Mouse (Mus musculus): ENCODE data around the gene Kcne3. TPM values are rescaled to one million over a fixed set of nuclear protein-coding genes. Genes with fewer than 3 reads are reported as not detected.

Gene Kcne3
- polyA plus RNA-seq, 1 experiment from 2014 or later: 73.1 TPM

DNA sequence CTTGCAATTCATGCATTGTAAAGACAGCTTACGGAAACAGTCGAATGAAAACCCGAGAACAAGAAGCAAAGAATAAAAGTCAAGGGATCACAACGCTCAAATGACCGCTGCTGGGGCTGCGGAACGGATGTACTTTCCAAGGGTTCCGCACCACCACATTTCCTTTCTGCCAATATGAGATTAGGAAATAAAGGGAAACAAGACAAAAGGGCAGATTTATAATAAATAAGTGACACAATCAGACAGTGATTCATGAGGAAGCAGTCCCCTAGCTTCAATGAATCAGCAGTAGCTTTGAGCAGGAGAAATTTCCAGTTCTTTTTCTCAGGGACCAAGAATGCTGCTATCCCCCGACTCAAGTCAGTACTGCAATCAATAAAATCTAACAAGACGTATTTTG is 39.7 kb downstream of the Kcne3 start:
- Histone ChIP-seq H3K9me3 (ENCODE audit: control insufficient read depth, low read length) (no peaks in the 10 kb centered on the region), H3K27ac (ENCODE audit: low read depth) (no peak overlapping the region), H3K27me3 (replicated peaks; ENCODE audit: control insufficient read depth, insufficient read depth, low read length) (no peaks in the 10 kb centered on the region), H3K36me3 (ENCODE audit: control insufficient read depth, insufficient read depth, low read length) (no peaks in the 10 kb centered on the region), H3K4me3 (ENCODE audit: low read depth, low read length) (no peak overlapping the region), H3K4me2 (ENCODE audit: low read length) (no peak overlapping the region), H3K9ac (ENCODE audit: low read length) (no peak overlapping the region), H3K4me1 (replicated peaks; ENCODE audit: control insufficient read depth, insufficient read depth, low read length) (no peaks in the 10 kb centered on the region; the same call in 1 of the 2 replicates)
- DNase-seq (ENCODE audit: low spot score): no peak
- ATAC-seq (replicated peaks; ENCODE audit: low FRiP score, low TSS enrichment, low read depth): no peak
- WGBS: 67% methylated on average over 10 of the region's 10 CpGs

DNA sequence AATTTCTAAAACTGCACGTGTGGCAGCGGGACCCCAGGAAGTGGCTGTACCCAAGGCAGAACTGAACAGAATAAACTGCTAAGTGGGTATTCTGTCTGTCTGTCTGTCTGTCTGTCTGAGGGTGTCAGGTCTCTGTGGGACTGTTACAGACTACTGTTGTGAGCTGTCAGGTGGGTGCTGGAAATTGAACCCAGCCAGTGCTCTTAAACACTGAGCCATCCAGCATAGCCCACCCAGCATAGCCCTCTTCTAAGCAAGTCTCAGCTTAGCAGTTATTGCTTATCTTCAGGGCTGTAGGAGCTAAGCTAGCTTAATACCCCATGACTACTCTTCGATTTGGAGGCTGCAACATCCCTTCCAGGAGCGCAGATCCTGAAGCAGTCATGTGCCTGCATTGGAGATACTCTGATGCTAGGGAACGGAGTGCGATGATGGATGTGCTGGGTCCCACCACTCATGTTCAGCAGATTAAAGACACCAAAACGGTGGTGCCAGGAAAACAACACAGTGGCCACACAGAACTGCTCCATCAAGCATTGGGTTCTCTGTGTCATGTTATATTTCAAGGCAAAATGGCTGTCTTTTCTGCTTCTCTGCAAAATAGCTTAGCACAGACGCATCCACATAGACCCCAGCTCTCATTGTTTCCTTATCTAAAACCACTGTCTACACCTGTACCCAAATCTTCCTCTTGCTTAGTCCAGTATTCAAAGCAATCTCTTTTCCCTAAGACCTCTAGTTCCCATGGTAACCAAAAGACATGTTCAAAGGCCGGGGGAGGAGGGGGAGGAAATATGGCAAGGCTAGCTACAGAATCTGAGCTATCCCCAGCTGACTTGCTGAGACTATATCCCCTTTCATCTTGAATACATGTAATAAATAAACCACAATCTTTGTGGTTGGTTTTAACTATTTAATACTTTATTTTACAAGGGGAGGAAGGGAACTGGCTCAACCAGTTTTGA is 40.6 kb downstream of the Kcne3 start:
- H3K27me3 ChIP-seq (replicated peaks; ENCODE audit: control insufficient read depth, insufficient read depth, low read length): no peaks in the 10 kb centered on the region
- ATAC-seq (replicated peaks; ENCODE audit: low FRiP score, low TSS enrichment, low read depth): no peak
- H3K9ac ChIP-seq (ENCODE audit: low read length): no peak overlapping the region
- no peak overlapping the region for H3K4me2 ChIP-seq (ENCODE audit: low read length)
- H3K27ac ChIP-seq (ENCODE audit: low read depth): no peak overlapping the region
- no peak overlapping the region for H3K4me3 ChIP-seq (ENCODE audit: low read depth, low read length)
- no peaks in the 10 kb centered on the region for H3K36me3 ChIP-seq (ENCODE audit: control insufficient read depth, insufficient read depth, low read length)
- no peaks in the 10 kb centered on the region for H3K9me3 ChIP-seq (ENCODE audit: control insufficient read depth, low read length)
- H3K4me1 ChIP-seq (replicated peaks; ENCODE audit: control insufficient read depth, insufficient read depth, low read length): no peaks in the 10 kb centered on the region; the same call in 1 of the 2 replicates
- 78% methylated on average over 9 of the region's 9 CpGs for WGBS
- no peak for DNase-seq (ENCODE audit: low spot score)

DNA sequence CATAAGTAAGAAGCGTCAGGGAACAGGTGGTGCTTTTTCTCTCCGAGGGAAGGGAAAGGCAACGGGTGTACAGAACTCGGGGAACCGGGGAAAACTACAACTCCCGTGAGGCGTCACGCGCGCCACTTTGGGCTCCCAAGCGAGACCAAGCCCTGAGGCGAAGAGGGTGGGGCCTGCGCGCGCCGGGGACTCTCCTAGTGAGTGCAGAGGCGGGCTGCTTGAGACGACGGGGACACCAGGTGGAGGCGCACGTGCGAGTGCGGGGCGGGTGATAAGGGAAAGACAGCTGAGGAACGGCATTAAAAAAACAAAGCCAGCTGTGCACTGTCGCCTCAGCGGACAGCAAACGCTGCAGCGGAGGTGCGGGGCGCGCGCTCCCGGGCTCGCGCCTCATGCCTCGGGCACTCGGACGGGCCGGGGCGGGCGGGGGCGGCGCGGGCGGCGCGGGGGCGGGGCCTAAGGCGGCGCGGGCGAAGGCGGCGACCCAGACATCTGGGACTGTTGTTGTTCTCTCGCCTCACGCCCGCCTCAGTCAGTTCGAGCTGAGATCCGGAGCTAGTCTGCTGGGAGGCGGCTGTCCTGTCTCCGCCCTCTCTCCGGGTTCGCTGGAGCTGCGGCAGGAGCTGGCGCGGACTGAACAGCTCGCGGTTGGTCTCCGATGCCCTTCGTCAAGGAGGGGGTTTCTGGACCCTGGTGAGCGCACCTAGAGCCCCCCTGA is 51.0 kb downstream of the Kcne3 start, which contains the start of gene Pgm2l1:
Gene Pgm2l1 (plus strand): TSS at position 237 of the 718 bp plus-strand sequence.
- Histone ChIP-seq H3K9me3 (ENCODE audit: control insufficient read depth, low read length) (no peaks in the 10 kb centered on the region), H3K9ac (ENCODE audit: low read length) (peak within 1 kb of the TSS; percentile 36), H3K4me1 (replicated peaks; ENCODE audit: control insufficient read depth, insufficient read depth, low read length) (0 out of 2 replicates have a peak, but pooled peaks cover 3% of the 10 kb centered on the region), H3K4me2 (ENCODE audit: low read length) (peak within 1 kb of the TSS; percentile 89), H3K27me3 (replicated peaks; ENCODE audit: control insufficient read depth, insufficient read depth, low read length) (no peaks in the 10 kb centered on the region), H3K4me3 (ENCODE audit: low read depth, low read length) (peak within 1 kb of the TSS; percentile 53), H3K27ac (ENCODE audit: low read depth) (peak within 1 kb of the TSS; percentile 73), H3K36me3 (ENCODE audit: control insufficient read depth, insufficient read depth, low read length) (no peaks in the 10 kb centered on the region)
- under 1% methylated on average over 69 of the region's 72 CpGs for WGBS
- DNase-seq (ENCODE audit: low spot score) (peak; percentile 95), ATAC-seq (replicated peaks; ENCODE audit: low FRiP score, low TSS enrichment, low read depth) (peak; percentile 98)

DNA sequence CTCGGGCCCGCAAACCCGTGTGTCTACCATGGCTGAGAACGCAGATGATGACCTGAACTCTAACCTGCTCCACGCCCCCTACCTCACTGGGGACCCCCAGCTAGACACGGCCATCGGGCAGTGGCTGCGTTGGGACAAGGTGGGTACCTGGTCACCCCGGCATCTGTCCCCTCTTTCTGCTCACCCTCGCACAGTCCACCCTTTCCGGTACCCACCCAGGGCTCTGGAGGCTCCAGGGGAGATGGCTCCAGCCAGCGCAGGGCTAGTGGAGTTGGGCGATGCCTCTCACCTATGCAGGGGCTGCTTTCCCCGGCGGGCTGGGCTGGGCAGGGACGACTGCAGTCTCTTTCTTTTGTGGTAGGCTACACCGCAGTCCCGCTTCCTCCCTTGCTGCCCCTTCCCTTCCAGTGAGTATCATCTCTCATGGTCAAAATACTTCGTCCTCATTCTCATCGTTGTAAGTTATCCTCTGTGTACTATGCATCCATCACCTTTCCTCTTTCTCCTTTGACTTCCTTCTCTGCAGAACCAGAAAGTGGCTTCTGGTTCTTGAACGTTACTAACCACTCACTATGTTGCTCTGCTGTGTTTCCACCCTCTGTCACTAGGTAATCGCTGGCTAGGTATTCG is 51.7 kb downstream of the Kcne3 start:
- H3K4me1 ChIP-seq (replicated peaks; ENCODE audit: control insufficient read depth, insufficient read depth, low read length): 0 out of 2 replicates have a peak, but pooled peaks cover 3% of the 10 kb centered on the region
- WGBS: 2% methylated on average over 23 of the region's 23 CpGs
- H3K27me3 ChIP-seq (replicated peaks; ENCODE audit: control insufficient read depth, insufficient read depth, low read length): no peaks in the 10 kb centered on the region
- peak overlapping the region; percentile 53 for H3K4me3 ChIP-seq (ENCODE audit: low read depth, low read length)
- H3K9me3 ChIP-seq (ENCODE audit: control insufficient read depth, low read length): no peaks in the 10 kb centered on the region
- no peaks in the 10 kb centered on the region for H3K36me3 ChIP-seq (ENCODE audit: control insufficient read depth, insufficient read depth, low read length)
- H3K9ac ChIP-seq (ENCODE audit: low read length): peak overlapping the region; percentile 36
- H3K27ac ChIP-seq (ENCODE audit: low read depth): peak overlapping the region; percentile 73; the same call in 1 of the 2 replicates
- H3K4me2 ChIP-seq (ENCODE audit: low read length): peak overlapping the region; percentile 89
- ATAC-seq (replicated peaks; ENCODE audit: low FRiP score, low TSS enrichment, low read depth) (peak; percentile 44), DNase-seq (ENCODE audit: low spot score) (no peak)

- ATAC-seq (replicated peaks; ENCODE audit: low FRiP score, low TSS enrichment, low read depth) (no peak), DNase-seq (ENCODE audit: low spot score) (no peak)
- no peaks in the 10 kb centered on the region for H3K36me3 ChIP-seq (ENCODE audit: control insufficient read depth, insufficient read depth, low read length)
- H3K4me2 ChIP-seq (ENCODE audit: low read length): peak overlapping the region; percentile 89
- no peak overlapping the region for H3K9ac ChIP-seq (ENCODE audit: low read length)
- H3K9me3 ChIP-seq (ENCODE audit: control insufficient read depth, low read length): no peaks in the 10 kb centered on the region
- 57% methylated on average over 3 of the region's 3 CpGs for WGBS
- H3K4me3 ChIP-seq (ENCODE audit: low read depth, low read length): no peak overlapping the region
- H3K27me3 ChIP-seq (replicated peaks; ENCODE audit: control insufficient read depth, insufficient read depth, low read length): no peaks in the 10 kb centered on the region
- 0 out of 2 replicates have a peak, but pooled peaks cover 3% of the 10 kb centered on the region for H3K4me1 ChIP-seq (replicated peaks; ENCODE audit: control insufficient read depth, insufficient read depth, low read length)
- H3K27ac ChIP-seq (ENCODE audit: low read depth): no peak overlapping the region
These were observed 52.7 kb downstream of the Kcne3 start for GRCm38 (mm10) chr7:100228957-100229356.

GRCm38 (mm10) chr7:100230646-100231045 is 54.3 kb downstream of the Kcne3 start:
- Histone ChIP-seq H3K4me3 (ENCODE audit: low read depth, low read length) (no peak overlapping the region), H3K9me3 (ENCODE audit: control insufficient read depth, low read length) (no peaks in the 10 kb centered on the region), H3K4me1 (replicated peaks; ENCODE audit: control insufficient read depth, insufficient read depth, low read length) (0 out of 2 replicates have a peak, but pooled peaks cover 3% of the 10 kb centered on the region), H3K4me2 (ENCODE audit: low read length) (no peak overlapping the region), H3K36me3 (ENCODE audit: control insufficient read depth, insufficient read depth, low read length) (no peaks in the 10 kb centered on the region), H3K27me3 (replicated peaks; ENCODE audit: control insufficient read depth, insufficient read depth, low read length) (no peaks in the 10 kb centered on the region), H3K27ac (ENCODE audit: low read depth) (no peak overlapping the region), H3K9ac (ENCODE audit: low read length) (no peak overlapping the region)
- DNase-seq (ENCODE audit: low spot score) (no peak), ATAC-seq (replicated peaks; ENCODE audit: low FRiP score, low TSS enrichment, low read depth) (no peak)
- WGBS: 91% methylated on average over 1 of the region's 1 CpGs

DNA sequence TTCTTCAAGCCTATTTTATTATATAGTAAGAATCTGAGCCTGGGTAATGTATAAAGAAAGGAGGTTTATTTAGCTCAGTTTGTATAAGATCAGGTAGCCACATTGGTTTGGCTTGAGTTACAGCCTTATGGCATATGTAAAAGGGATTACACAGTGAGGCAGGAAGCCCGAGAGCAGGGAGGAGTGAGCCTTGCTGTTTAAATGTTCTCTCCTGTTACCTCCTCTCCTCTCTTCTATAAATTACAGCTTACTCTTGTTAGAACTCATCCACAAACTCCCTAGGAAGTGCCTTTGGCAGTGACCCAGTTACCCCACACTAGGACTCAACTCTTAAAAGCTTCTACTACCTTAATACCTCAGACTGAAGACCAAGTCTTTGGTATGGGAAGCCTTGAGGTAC is 55.4 kb downstream of the Kcne3 start:
- Histone ChIP-seq H3K27ac (ENCODE audit: low read depth) (no peak overlapping the region), H3K9ac (ENCODE audit: low read length) (no peak overlapping the region), H3K36me3 (ENCODE audit: control insufficient read depth, insufficient read depth, low read length) (no peaks in the 10 kb centered on the region), H3K4me1 (replicated peaks; ENCODE audit: control insufficient read depth, insufficient read depth, low read length) (0 out of 2 replicates have a peak, but pooled peaks cover 3% of the 10 kb centered on the region), H3K4me3 (ENCODE audit: low read depth, low read length) (no peak overlapping the region), H3K4me2 (ENCODE audit: low read length) (no peak overlapping the region), H3K9me3 (ENCODE audit: control insufficient read depth, low read length) (no peaks in the 10 kb centered on the region), H3K27me3 (replicated peaks; ENCODE audit: control insufficient read depth, insufficient read depth, low read length) (no peaks in the 10 kb centered on the region)
- ATAC-seq (replicated peaks; ENCODE audit: low FRiP score, low TSS enrichment, low read depth): no peak
- no peak for DNase-seq (ENCODE audit: low spot score)
- 38% methylated on average over 1 of the region's 1 CpGs for WGBS

DNA sequence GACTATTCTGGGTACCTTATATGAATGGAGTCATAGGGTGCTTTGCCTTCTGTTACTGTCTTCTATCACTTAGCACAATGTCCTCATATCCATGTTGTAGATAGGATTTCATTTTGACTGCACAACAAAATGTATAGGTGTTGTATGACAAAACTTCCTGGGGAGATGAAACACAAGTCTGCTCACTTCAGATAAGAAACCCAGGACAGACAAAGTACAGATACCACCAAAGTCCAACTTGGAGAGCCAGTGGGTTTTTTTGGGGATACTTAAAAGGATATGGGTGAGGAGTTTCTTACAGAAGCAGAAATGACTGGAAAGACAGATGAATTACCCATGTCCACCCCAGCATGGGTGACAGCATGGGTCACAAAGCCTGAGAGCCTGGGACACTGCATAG is 57.4 kb downstream of the Kcne3 start:
- no peak overlapping the region for H3K9ac ChIP-seq (ENCODE audit: low read length)
- no peak for ATAC-seq (replicated peaks; ENCODE audit: low FRiP score, low TSS enrichment, low read depth)
- no peak overlapping the region for H3K4me3 ChIP-seq (ENCODE audit: low read depth, low read length)
- no peaks in the 10 kb centered on the region for H3K27me3 ChIP-seq (replicated peaks; ENCODE audit: control insufficient read depth, insufficient read depth, low read length)
- no peak overlapping the region for H3K27ac ChIP-seq (ENCODE audit: low read depth)
- H3K4me1 ChIP-seq (replicated peaks; ENCODE audit: control insufficient read depth, insufficient read depth, low read length): no peaks in the 10 kb centered on the region
- no peaks in the 10 kb centered on the region for H3K36me3 ChIP-seq (ENCODE audit: control insufficient read depth, insufficient read depth, low read length)
- no peak for DNase-seq (ENCODE audit: low spot score)
- H3K4me2 ChIP-seq (ENCODE audit: low read length): no peak overlapping the region
- no peaks in the 10 kb centered on the region for H3K9me3 ChIP-seq (ENCODE audit: control insufficient read depth, low read length)
